Mouse (Mus musculus): Measurements from ENCODE around the gene Aff1. TPM values are rescaled to one million over a fixed set of nuclear protein-coding genes. Genes with fewer than 3 reads are reported as not detected.

The Aff1 gene
- polyA plus RNA-seq, 1 experiment from 2014 or later: 76.9 TPM

- ChIA-PET POLR2A (interaction anchor here (0.5 to 2.5 kb wide), 4 partner anchors 16 to 68 kb away, joined by 3 to 7 read pairs (median 6); partner anchors contain the start of gene Aff1), CTCF (interaction anchor here (1.0 to 2.9 kb wide), 4 partner anchors 12 to 56 kb away, joined by 3 to 20 read pairs (median 8); no protein-coding TSS in a partner anchor)
- DNase-seq (ENCODE audit: low read depth, low spot score): no peak
- ATAC-seq: peak; percentile 29
- no peaks in the 10 kb centered on the region for H3K27me3 ChIP-seq
- in situ Hi-C loops (cut with MboI; ENCODE audit: low pct_unique_long_range_greater_than_20kb): no loop called here
- TF ChIP-seq CTCF (IDR thresholded peaks at IDR 0.05): no peak
Measured at GRCm38 (mm10) chr5:103760425-103761131, 68.4 kb downstream of the Aff1 start.

- CTCF ChIA-PET: no interaction called here
- TF ChIP-seq CTCF (IDR thresholded peaks at IDR 0.05): no peak
- POLR2A ChIA-PET: interaction anchor here (2.5 kb wide), 1 partner anchor 17 kb away, joined by 7 read pairs; no protein-coding TSS in a partner anchor
- no peaks in the 10 kb centered on the region for H3K27me3 ChIP-seq
- DNase-seq (ENCODE audit: low read depth, low spot score) (no peak), ATAC-seq (no peak)
- in situ Hi-C loops (cut with MboI; ENCODE audit: low pct_unique_long_range_greater_than_20kb): no loop called here
Measured at GRCm38 (mm10) chr5:103761754-103762153, 69.6 kb downstream of the Aff1 start.

GRCm38 (mm10) chr5:103762850-103763254, 70.7 kb downstream of the Aff1 start:
- TF ChIP-seq CTCF (IDR thresholded peaks at IDR 0.05): no peak
- ChIA-PET POLR2A (interaction anchor here (0.6 kb wide), 1 partner anchor 1049 kb away, joined by 3 read pairs; no protein-coding TSS in a partner anchor), CTCF (interaction anchor here (1.0 kb wide), 1 partner anchor 10 kb away, joined by 3 read pairs; no protein-coding TSS in a partner anchor)
- H3K27me3 ChIP-seq: no peaks in the 10 kb centered on the region
- in situ Hi-C loops (cut with MboI; ENCODE audit: low pct_unique_long_range_greater_than_20kb): no loop called here
- ATAC-seq (no peak), DNase-seq (ENCODE audit: low read depth, low spot score) (no peak)

GRCm38 (mm10) chr5:103765356-103765755, 73.2 kb downstream of the Aff1 start:
- CTCF ChIA-PET: interaction anchor here (1.2 kb wide), 1 partner anchor 53 kb away, joined by 3 read pairs; no protein-coding TSS in a partner anchor
- TF ChIP-seq CTCF (IDR thresholded peaks at IDR 0.05): no peak
- in situ Hi-C loops (cut with MboI; ENCODE audit: low pct_unique_long_range_greater_than_20kb): no loop called here
- POLR2A ChIA-PET: no interaction called here
- DNase-seq (ENCODE audit: low read depth, low spot score) (no peak), ATAC-seq (no peak)
- H3K27me3 ChIP-seq: no peaks in the 10 kb centered on the region

GRCm38 (mm10) chr5:103765758-103766431, 73.7 kb downstream of the Aff1 start:
- H3K27me3 ChIP-seq: no peaks in the 10 kb centered on the region
- peak; percentile 50 for TF ChIP-seq CTCF (IDR thresholded peaks at IDR 0.05)
- DNase-seq (ENCODE audit: low read depth, low spot score) (no peak), ATAC-seq (no peak)
- ChIA-PET POLR2A (interaction anchor here (0.6 kb wide), 1 partner anchor 70 kb away, joined by 5 read pairs; no protein-coding TSS in a partner anchor), CTCF (interaction anchor here (1.1 to 1.2 kb wide), 2 partner anchors 52 to 79 kb away, joined by 3 to 5 read pairs; no protein-coding TSS in a partner anchor)
- in situ Hi-C loops (cut with MboI; ENCODE audit: low pct_unique_long_range_greater_than_20kb): no loop called here

GRCm38 (mm10) chr5:103766432-103766815, 74.2 kb downstream of the Aff1 start:
- H3K27me3 ChIP-seq: no peaks in the 10 kb centered on the region
- ATAC-seq: no peak
- no peak for DNase-seq (ENCODE audit: low read depth, low spot score)
- TF ChIP-seq CTCF (IDR thresholded peaks at IDR 0.05): no peak
- CTCF ChIA-PET: interaction anchor here (1.1 kb wide), 1 partner anchor 79 kb away, joined by 5 read pairs; no protein-coding TSS in a partner anchor
- POLR2A ChIA-PET: interaction anchor here (0.6 kb wide), 1 partner anchor 70 kb away, joined by 5 read pairs; no protein-coding TSS in a partner anchor
- in situ Hi-C loops (cut with MboI; ENCODE audit: low pct_unique_long_range_greater_than_20kb): no loop called here

GRCm38 (mm10) chr5:103768961-103769360, 76.8 kb downstream of the Aff1 start:
- DNase-seq (ENCODE audit: low read depth, low spot score): no peak
- in situ Hi-C loops (cut with MboI; ENCODE audit: low pct_unique_long_range_greater_than_20kb): no loop called here
- ATAC-seq: no peak
- no peaks in the 10 kb centered on the region for H3K27me3 ChIP-seq
- POLR2A ChIA-PET: interaction anchor here (0.8 kb wide), 1 partner anchor 77 kb away, joined by 3 read pairs; the partner anchor contains the start of gene Aff1
- CTCF ChIA-PET: interaction anchor here (0.9 kb wide), 1 partner anchor 75 kb away, joined by 3 read pairs; no protein-coding TSS in a partner anchor
- no peak for TF ChIP-seq CTCF (IDR thresholded peaks at IDR 0.05)

- no peak for DNase-seq (ENCODE audit: low read depth, low spot score)
- ATAC-seq: no peak
- no peaks in the 10 kb centered on the region for H3K27me3 ChIP-seq
- ChIA-PET CTCF (interaction anchor here (0.9 kb wide), 1 partner anchor 75 kb away, joined by 3 read pairs; no protein-coding TSS in a partner anchor), POLR2A (interaction anchor here (0.8 kb wide), 1 partner anchor 78 kb away, joined by 3 read pairs; the partner anchor contains the start of gene Aff1)
- TF ChIP-seq CTCF (IDR thresholded peaks at IDR 0.05): no peak
- in situ Hi-C loops (cut with MboI; ENCODE audit: low pct_unique_long_range_greater_than_20kb): no loop called here
Measured at GRCm38 (mm10) chr5:103769701-103770100, 77.5 kb downstream of the Aff1 start.

- no peak for DNase-seq (ENCODE audit: low read depth, low spot score)
- H3K27me3 ChIP-seq: no peaks in the 10 kb centered on the region
- peak; percentile 52 for TF ChIP-seq CTCF (IDR thresholded peaks at IDR 0.05)
- ATAC-seq: no peak
- in situ Hi-C loops (cut with MboI; ENCODE audit: low pct_unique_long_range_greater_than_20kb): no loop called here
- POLR2A ChIA-PET: interaction anchor here (0.6 kb wide), 1 partner anchor 107 kb away, joined by 3 read pairs; no protein-coding TSS in a partner anchor
- CTCF ChIA-PET: interaction anchor here (0.9 to 4.0 kb wide), 3 partner anchors 11 to 90 kb away, joined by 3 to 20 read pairs (median 4); no protein-coding TSS in a partner anchor
Measured at GRCm38 (mm10) chr5:103770447-103771222, 78.5 kb downstream of the Aff1 start.
